9 mouse cellular contexts compared by ENCODE assay signal in genomic region chr4:139597286-139598284, GRCm38 (mm10). TPM values are rescaled to one million over a fixed set of nuclear protein-coding genes. Genes with fewer than 3 reads are reported as not detected.
DNase-seq lines count a peak whose midpoint lies in the region; ATAC-seq lines count a peak whose summit lies in the region.
"Had no signal": no experiment of that assay in that cellular context is flagged by ENCODE, and none has a peak within 500 bp of the region (broad histone marks: within the 10 kb centered on the region; RNA-seq: fewer than 3 reads in every experiment).

No protein-coding gene starts in this region.

- no peaks in the 10 kb centered on the region for H3K9me3 ChIP-seq in embryonic facial prominence, embryonic 10.5 days
- H3K9me3 ChIP-seq in neural tube, embryonic 13.5 days, result no peaks in the 10 kb centered on the region

- H3K4me1 ChIP-seq in embryonic facial prominence, embryonic 10.5 days, result peaks cover 98% of the 10 kb centered on the region
- peaks cover 76% of the 10 kb centered on the region for H3K4me1 ChIP-seq in neural tube, embryonic 13.5 days (replicated peaks)

- peak overlapping the region; percentile 41; the same call in 1 of the 2 replicates for H3K4me3 ChIP-seq in embryonic facial prominence, embryonic 10.5 days
- no peak overlapping the region for H3K4me3 ChIP-seq in neural tube, embryonic 13.5 days

- peak; percentile 54 for DNase-seq in kidney, postnatal 10 days
- DNase-seq in kidney, postnatal 25 days, result no peak
- DNase-seq in embryonic facial prominence, embryonic 10.5 days (ENCODE audit: low spot score), result no peak
- DNase-seq in embryo, embryonic 10 days (ENCODE audit: low spot score), result no peak
- no peak for DNase-seq in testis, postnatal 14 days (ENCODE audit: low spot score)
- no peak for DNase-seq in urinary bladder, postnatal 25 days (ENCODE audit: low spot score)
- DNase-seq: adrenal gland, adult 8-10 months had no signal

- WGBS in embryonic facial prominence, embryonic 10.5 days, result 50% methylated on average over 20 of the region's 20 CpGs
- WGBS in neural tube, embryonic 13.5 days, result 52% methylated on average over 20 of the region's 20 CpGs

- H3K4me2 ChIP-seq in neural tube, embryonic 13.5 days, result peak overlapping the region; percentile 48

- H3K27me3 ChIP-seq in embryonic facial prominence, embryonic 10.5 days (replicated peaks; ENCODE audit: low read depth, poor library complexity, severe bottlenecking), result no peaks in the 10 kb centered on the region
- H3K27me3 ChIP-seq in neural tube, embryonic 13.5 days, result no peaks in the 10 kb centered on the region

- peak; percentile 8 for ATAC-seq in inflammation-experienced regulatory T-cells, adult 6 months
- ATAC-seq in neural tube, embryonic 13.5 days (ENCODE audit: low read depth), result no peak

- no peaks in the 10 kb centered on the region for H3K36me3 ChIP-seq in embryonic facial prominence, embryonic 10.5 days (replicated peaks)
- H3K36me3 ChIP-seq in neural tube, embryonic 13.5 days, result no peaks in the 10 kb centered on the region

- peak overlapping the region; percentile 88 for H3K27ac ChIP-seq in embryonic facial prominence, embryonic 10.5 days (replicated peaks)
- peak overlapping the region; percentile 84 for H3K27ac ChIP-seq in neural tube, embryonic 13.5 days (replicated peaks)

- peak overlapping the region; percentile 55; the same call in 1 of the 2 replicates for H3K9ac ChIP-seq in neural tube, embryonic 13.5 days

RNA-seq across cellular contexts. Expression of gene Gm21969, which starts 5.4 kb away (rescaled TPM):
- not detected in 2 replicates for polyA plus RNA-seq in embryonic facial prominence, embryonic 10.5 days (2016; fragmentation: Nextera tagmentation; extraction: Ambion mirVana)
- not detected for polyA plus RNA-seq in inflammation-experienced regulatory T-cells, adult 6 months (2017; shearing (Covaris generic))
- polyA plus RNA-seq in neural tube, embryonic 13.5 days (2015; fragmentation: Nextera tagmentation; extraction: Ambion mirVana), result not detected in 2 replicates

RNA-seq across cellular contexts. Expression of gene Aldh4a1, which starts 25.1 kb away (rescaled TPM):
- 24.4 and 25.1 TPM in 2 replicates for polyA plus RNA-seq in embryonic facial prominence, embryonic 10.5 days (2016; fragmentation: Nextera tagmentation; extraction: Ambion mirVana)
- polyA plus RNA-seq in inflammation-experienced regulatory T-cells, adult 6 months (2017; shearing (Covaris generic)), result 10 to 100 TPM in 1 of 3 experiments, 1 to 10 TPM in 2; 7.5 to 12.0 (median 8.6) TPM
- polyA plus RNA-seq in neural tube, embryonic 13.5 days (2015; fragmentation: Nextera tagmentation; extraction: Ambion mirVana), result 23.6 and 24.5 TPM in 2 replicates

RNA-seq across cellular contexts. Expression of gene Tas1r2, which starts 55.8 kb away (rescaled TPM):
- not detected in 2 replicates for polyA plus RNA-seq in embryonic facial prominence, embryonic 10.5 days (2016; fragmentation: Nextera tagmentation; extraction: Ambion mirVana)
- not detected for polyA plus RNA-seq in inflammation-experienced regulatory T-cells, adult 6 months (2017; shearing (Covaris generic))
- not detected in 2 replicates for polyA plus RNA-seq in neural tube, embryonic 13.5 days (2015; fragmentation: Nextera tagmentation; extraction: Ambion mirVana)
